Mouse (Mus musculus): Measurements from ENCODE around the gene Runx3. TPM values are rescaled to one million over a fixed set of nuclear protein-coding genes. Genes with fewer than 3 reads are reported as not detected.

The Runx3 gene
- total RNA-seq, 2 experiments from 2014 or later = not detected

- no peak for DNase-seq (ENCODE audit: low spot score in 2 of 2)
- intact Hi-C loops (cut with DNase I) = no loop called here
Measured at GRCm38 (mm10) chr4:135141720-135142119, 21.3 kb downstream of the Runx3 start.

- intact Hi-C loops (cut with DNase I) = loop anchor here (5.0 kb wide), 1 partner anchor 79 kb away; no protein-coding TSS in a partner anchor
- no peak for DNase-seq (ENCODE audit: low spot score in 2 of 2)
Measured at GRCm38 (mm10) chr4:135146734-135147133, 26.3 kb downstream of the Runx3 start.

GRCm38 (mm10) chr4:135148660-135149059 is 28.2 kb downstream of the Runx3 start:
- intact Hi-C loops (cut with DNase I) = loop anchor here (5.0 kb wide), 1 partner anchor 81 kb away; no protein-coding TSS in a partner anchor
- DNase-seq (ENCODE audit: low spot score in 2 of 2) = no peak

- DNase-seq (ENCODE audit: low spot score in 2 of 2) = peak; percentile 25 to 36
- intact Hi-C loops (cut with DNase I) = loop anchor here (5.0 kb wide), 1 partner anchor 203 kb away; no protein-coding TSS in a partner anchor
Measured at GRCm38 (mm10) chr4:135150031-135150801, 29.8 kb downstream of the Runx3 start.

- peak; percentile 30 to 35 for DNase-seq (ENCODE audit: low spot score in 2 of 2)
- intact Hi-C loops (cut with DNase I) = loop anchor here (5.0 kb wide), 1 partner anchor 204 kb away; no protein-coding TSS in a partner anchor
Measured at GRCm38 (mm10) chr4:135151111-135151987, 30.9 kb downstream of the Runx3 start.

GRCm38 (mm10) chr4:135151988-135152594 is 31.6 kb downstream of the Runx3 start:
- no peak for DNase-seq (ENCODE audit: low spot score in 2 of 2)
- intact Hi-C loops (cut with DNase I) = loop anchor here (5.0 kb wide), 1 partner anchor 205 kb away; no protein-coding TSS in a partner anchor

GRCm38 (mm10) chr4:135152834-135153259 is 32.4 kb downstream of the Runx3 start:
- intact Hi-C loops (cut with DNase I) = loop anchor here (5.0 kb wide), 1 partner anchor 206 kb away; no protein-coding TSS in a partner anchor
- DNase-seq (ENCODE audit: low spot score in 2 of 2) = no peak

GRCm38 (mm10) chr4:135153260-135154088 is 33.0 kb downstream of the Runx3 start:
- DNase-seq (ENCODE audit: low spot score in 2 of 2) = peak in 1 of 2 experiments; percentile 18
- intact Hi-C loops (cut with DNase I) = loop anchor here (5.0 kb wide), 1 partner anchor 206 kb away; no protein-coding TSS in a partner anchor

GRCm38 (mm10) chr4:135154089-135154949 is 33.9 kb downstream of the Runx3 start:
- intact Hi-C loops (cut with DNase I) = loop anchor here (5.0 kb wide), 1 partner anchor 207 kb away; no protein-coding TSS in a partner anchor
- peak in 1 of 2 experiments; percentile 18 for DNase-seq (ENCODE audit: low spot score in 2 of 2)

GRCm38 (mm10) chr4:135155106-135155800 is 34.8 kb downstream of the Runx3 start:
- intact Hi-C loops (cut with DNase I) = loop anchor here (5.0 kb wide), 1 partner anchor 42 kb away; no protein-coding TSS in a partner anchor
- no peak for DNase-seq (ENCODE audit: low spot score in 2 of 2)

GRCm38 (mm10) chr4:135155805-135156469 is 35.5 kb downstream of the Runx3 start:
- intact Hi-C loops (cut with DNase I) = loop anchor here (5.0 kb wide), 1 partner anchor 41 kb away; no protein-coding TSS in a partner anchor
- DNase-seq (ENCODE audit: low spot score in 2 of 2) = no peak

- intact Hi-C loops (cut with DNase I) = loop anchor here (5.0 kb wide), 1 partner anchor 41 kb away; no protein-coding TSS in a partner anchor
- DNase-seq (ENCODE audit: low spot score in 2 of 2) = no peak
Measured at GRCm38 (mm10) chr4:135156531-135156930, 36.1 kb downstream of the Runx3 start.

GRCm38 (mm10) chr4:135157329-135157728 is 36.9 kb downstream of the Runx3 start:
- no peak for DNase-seq (ENCODE audit: low spot score in 2 of 2)
- intact Hi-C loops (cut with DNase I) = loop anchor here (5.0 kb wide), 1 partner anchor 40 kb away; no protein-coding TSS in a partner anchor

- intact Hi-C loops (cut with DNase I) = loop anchor here (5.0 kb wide), 1 partner anchor 38 kb away; no protein-coding TSS in a partner anchor
Measured at GRCm38 (mm10) chr4:135158724-135159409, 38.4 kb downstream of the Runx3 start.

GRCm38 (mm10) chr4:135159663-135160062 is 39.2 kb downstream of the Runx3 start:
- no peak for DNase-seq (ENCODE audit: low spot score in 2 of 2)
- intact Hi-C loops (cut with DNase I) = loop anchor here (5.0 kb wide), 1 partner anchor 38 kb away; no protein-coding TSS in a partner anchor

More at GRCm38 (mm10) chr4:135158724-135159409, 38.4 kb downstream of the Runx3 start:
- no peak for DNase-seq (ENCODE audit: low spot score in 2 of 2)

- DNase-seq (ENCODE audit: low spot score in 2 of 2) = no peak
- intact Hi-C loops (cut with DNase I) = no loop called here
Measured at GRCm38 (mm10) chr4:135160168-135160567, 39.7 kb downstream of the Runx3 start.
